Mouse (Mus musculus): ENCODE data around the gene Siah3. TPM values are rescaled to one million over a fixed set of nuclear protein-coding genes. Genes with fewer than 3 reads are reported as not detected.
A peak's percentile ranks its signal among the peaks of the same experiment; 100 is the strongest.
"Not testable (repeated sequence)": the region's sequence is repeated elsewhere in the genome, so short reads cannot be mapped to it uniquely, and the experiment has no call there.

The Siah3 gene
- total RNA-seq (2021), result under 1 TPM; 0.05 to 0.16 TPM
- long read RNA-seq, experiment 1, result 0 reads
- long read RNA-seq, experiment 2, result 0 reads

- no peak for DNase-seq
Observed at GRCm38 (mm10) chr14:75455743-75456421, at the start of gene Siah3. Siah3 (plus strand) TSS chr14:75455982.

GRCm38 (mm10) chr14:75409772-75410171 lies 46.0 kb upstream of the Siah3 start:
- no peak for DNase-seq

DNA sequence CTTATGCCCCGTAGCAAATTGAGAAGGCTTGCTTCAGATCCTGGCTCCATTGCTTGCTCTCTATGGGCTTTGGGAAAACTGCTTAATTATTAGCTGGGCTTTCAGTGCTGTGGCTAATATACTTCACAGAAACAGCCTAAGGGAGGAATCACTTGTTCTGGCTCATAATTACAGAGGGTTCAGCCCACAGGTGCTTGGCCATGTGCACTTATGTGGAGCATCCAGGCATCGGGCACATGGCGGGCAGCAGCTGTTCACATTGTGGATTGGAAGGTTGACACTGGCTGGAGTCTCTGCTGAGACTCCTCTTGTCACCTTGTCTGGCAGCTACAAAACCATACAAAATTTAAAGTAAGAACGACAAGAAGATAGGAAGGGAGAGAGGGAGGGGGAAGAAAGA lies 45.4 kb upstream of the Siah3 start:
- DNase-seq, result no peak

DNA sequence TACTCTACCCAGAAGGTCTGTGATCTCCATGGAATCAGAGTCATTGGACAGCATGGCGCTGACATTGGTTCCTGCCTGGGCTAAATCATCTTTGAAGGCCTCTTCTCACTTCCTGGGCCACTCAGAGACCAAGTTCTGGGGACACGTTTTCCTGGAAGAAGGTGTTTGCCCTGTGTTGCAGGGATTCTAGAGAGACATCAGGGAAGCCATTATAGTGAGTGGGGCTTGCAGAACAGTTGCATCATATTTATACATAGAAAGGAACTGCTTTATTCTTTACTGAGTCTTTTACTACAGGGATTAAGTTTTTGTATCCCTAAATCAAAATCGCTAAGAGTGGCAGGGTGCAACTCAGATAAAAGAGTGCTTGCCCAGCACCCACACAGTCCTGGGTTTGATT lies 37.1 kb upstream of the Siah3 start:
- DNase-seq, result no peak

DNA sequence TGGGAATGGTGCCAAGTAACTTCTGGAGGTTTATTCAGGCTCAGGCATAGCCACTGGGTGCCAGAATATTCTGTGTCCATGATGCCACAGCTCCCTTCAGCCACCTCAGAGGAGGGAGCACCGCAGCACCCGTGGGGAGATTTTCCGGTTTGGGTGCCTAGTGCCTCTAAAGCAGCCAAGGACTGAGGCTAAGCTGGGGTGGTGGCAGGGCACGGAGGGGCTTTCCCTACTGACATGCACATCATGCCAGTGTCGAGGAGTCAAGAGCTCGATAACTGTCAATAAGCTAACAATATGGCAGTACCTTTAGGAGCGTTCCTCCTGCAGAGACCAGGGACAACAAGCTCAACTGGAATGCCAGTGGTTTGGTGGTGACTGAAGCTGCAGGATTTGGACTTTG lies 35.9 kb upstream of the Siah3 start:
- DNase-seq, result no peak

- no peak for DNase-seq
Observed at GRCm38 (mm10) chr14:75420811-75421210, 35.0 kb upstream of the Siah3 start.

GRCm38 (mm10) chr14:75431173-75431786 lies 24.5 kb upstream of the Siah3 start:
- no peak for DNase-seq

DNA sequence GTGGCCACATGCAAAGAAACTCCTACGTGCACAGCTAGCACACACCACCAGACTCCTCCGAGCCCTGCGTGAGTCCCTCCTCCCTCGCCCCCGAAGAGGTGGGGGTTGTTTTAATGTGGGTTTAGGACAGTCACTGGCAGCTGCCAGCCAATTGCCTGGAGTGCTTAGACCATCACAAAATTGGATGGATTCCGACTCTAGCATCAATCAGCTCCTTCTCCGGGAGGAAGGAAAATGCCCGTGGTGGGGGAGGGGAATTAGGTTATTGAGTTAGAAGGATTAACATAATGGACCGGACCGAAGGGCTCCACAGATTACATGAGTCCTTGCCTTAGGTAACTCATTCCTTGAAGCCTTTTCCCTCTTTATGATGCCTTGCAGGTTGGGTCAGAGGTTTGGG lies 22.9 kb upstream of the Siah3 start:
- no peak for DNase-seq

DNA sequence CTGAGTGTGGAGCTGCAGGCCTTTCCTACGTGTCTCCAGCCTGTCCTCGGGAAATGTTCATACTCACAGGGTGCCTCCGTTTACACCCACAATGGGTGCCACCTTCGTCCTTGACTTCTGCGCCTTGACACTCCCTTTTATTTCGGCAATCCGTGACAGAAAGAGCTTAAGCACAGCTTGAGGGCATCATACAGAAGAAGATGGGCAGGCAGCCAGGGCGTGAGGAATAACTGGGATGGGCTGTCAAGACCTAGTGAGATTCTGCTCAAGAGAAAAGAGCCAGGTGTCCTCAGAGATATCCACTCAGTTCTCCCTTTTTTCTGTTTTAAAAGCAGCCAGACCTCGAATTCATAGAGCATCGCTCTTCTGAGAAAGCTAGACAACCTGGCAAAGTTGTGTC lies 21.2 kb upstream of the Siah3 start:
- DNase-seq, result no peak

- no peak for DNase-seq
Observed at GRCm38 (mm10) chr14:75444486-75445105, 11.2 kb upstream of the Siah3 start.

- DNase-seq, result peak; percentile 47
Observed at GRCm38 (mm10) chr14:75445281-75445947, 10.4 kb upstream of the Siah3 start.

GRCm38 (mm10) chr14:75445948-75446281 lies 9.9 kb upstream of the Siah3 start:
- no peak for DNase-seq

DNA sequence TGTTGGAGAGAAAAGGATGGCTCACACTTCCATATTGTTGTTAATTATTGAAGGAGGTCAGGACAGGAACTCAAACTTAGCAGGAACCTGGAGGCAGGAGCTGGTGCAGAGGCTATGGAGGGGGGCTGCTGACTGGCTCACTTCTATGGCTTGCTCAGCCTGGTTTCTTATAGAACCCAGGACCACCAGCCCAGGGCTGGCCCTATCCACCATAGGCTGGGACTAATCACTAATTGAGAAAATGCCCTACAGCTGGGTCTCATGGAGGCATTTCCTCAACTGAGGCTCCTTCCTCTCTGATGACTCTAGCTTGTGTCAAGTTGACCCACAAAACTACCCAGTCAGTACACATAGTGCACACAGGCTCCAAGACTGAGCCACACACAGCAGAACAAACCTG lies 9.5 kb upstream of the Siah3 start:
- DNase-seq, result not testable (repeated sequence)

GRCm38 (mm10) chr14:75453906-75454305 lies 1.9 kb upstream of the Siah3 start:
- DNase-seq, result no peak

DNA sequence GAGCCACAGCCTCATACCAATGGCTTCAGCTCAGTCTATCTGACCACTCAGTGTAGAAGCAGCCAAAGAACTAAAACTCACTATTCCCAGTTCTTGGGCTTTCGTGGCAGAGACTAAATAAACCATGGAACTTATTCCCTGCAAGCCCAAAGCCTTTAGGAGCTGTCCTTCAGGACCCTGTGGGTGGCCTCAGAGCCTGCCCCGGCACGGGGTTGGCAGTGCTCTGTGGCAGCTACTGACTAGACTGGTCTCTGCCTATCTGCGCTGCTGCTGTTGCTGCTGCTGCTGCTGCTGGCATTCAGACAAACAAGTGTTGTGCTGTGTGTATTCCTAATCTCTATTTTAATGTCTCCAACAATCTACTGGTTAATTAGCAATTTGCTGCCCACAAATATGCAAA lies 1.1 kb upstream of the Siah3 start:
- DNase-seq, result no peak

GRCm38 (mm10) chr14:75455361-75455742 lies 430 bp upstream of the Siah3 start:
- DNase-seq, result no peak

- DNase-seq, result peak; percentile 25
Observed at GRCm38 (mm10) chr14:75456489-75457220, 873 bp downstream of the Siah3 start.

DNA sequence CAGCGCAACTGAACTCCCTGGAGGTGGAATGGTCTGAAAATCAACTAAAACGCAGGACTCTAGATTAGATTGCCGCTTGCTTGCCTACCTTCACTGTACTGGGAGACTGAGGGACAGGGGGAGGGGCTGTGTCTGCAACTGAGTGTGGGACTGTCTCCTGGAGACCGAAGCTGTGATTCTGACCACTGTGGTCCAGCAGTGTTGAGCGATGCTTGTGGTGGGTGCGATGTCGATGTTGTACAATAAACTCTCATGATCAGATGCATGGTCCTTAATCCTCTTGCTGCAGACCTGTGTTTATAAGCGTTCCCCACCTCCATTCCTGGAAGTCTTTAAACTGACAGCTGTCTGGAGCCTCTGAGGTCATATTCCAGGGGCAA lies 1.4 kb downstream of the Siah3 start:
- DNase-seq, result no peak

DNA sequence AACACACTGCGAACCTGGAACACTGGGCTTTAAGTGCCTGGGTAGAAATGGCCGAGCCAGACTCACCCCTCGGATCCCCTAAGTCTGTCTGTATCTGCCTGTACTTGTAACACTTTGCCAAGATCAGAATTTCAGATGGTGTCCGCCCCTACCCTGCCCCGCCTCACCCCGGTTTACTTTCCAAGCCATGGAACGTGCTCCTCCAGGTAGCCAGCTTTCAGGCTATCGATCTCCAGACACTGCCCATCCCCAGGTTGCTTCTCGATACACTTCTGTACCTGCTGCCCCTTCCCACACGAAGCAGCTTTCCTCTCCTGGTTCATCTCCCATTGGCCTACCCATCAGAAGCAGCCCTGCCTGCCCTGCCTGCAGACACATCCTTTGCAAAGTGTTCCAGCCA lies 3.6 kb downstream of the Siah3 start:
- no peak for DNase-seq

- no peak for DNase-seq
Observed at GRCm38 (mm10) chr14:75459991-75460390, 4.2 kb downstream of the Siah3 start.

DNA sequence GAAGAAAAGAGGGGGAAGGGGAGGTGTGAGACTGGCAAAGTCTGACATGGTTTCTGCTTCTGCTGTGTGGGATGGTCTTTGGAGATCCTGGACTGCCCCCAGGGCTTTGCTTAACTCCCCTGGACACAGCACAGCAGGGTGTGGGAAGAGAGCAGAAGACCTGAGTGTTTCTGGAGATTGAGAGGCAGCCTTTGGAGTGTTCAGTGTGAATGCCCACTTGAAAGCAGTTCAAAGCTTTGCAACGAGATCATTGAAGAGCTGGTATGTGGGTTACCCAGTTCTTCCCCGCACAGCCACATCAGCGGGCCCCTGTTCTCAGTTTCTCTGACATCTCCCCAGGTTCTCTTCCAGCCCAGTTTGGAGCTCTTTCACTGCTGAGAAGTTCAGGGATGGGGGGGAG lies 4.7 kb downstream of the Siah3 start:
- DNase-seq, result no peak

- DNase-seq, result no peak
Observed at GRCm38 (mm10) chr14:75461770-75462169, 6.0 kb downstream of the Siah3 start.

GRCm38 (mm10) chr14:75463171-75463570 lies 7.4 kb downstream of the Siah3 start:
- no peak for DNase-seq

All from gastrocnemius, postnatal 25 days (tissue).